Mouse (Mus musculus) stomach, postnatal 0 days (tissue): Measurements from ENCODE around the gene Morc2a. TPM values are rescaled to one million over a fixed set of nuclear protein-coding genes. Genes with fewer than 3 reads are reported as not detected.

Source experiments
- ATAC-seq: fragments of 200-750 bp; cut with Nextera tagmentation; 2 replicates; pipeline ENCODE4 v1.8.0; 2017; ENCODE audit not compliant: low FRiP score, low TSS enrichment
- DNase-seq: peaks from one replicate; pipeline ENCODE4 v3.0.0-alpha.2; 2016; ENCODE audit warnings: low spot score
- H3K27ac ChIP-seq: fragments of 300-500 bp; sonication (generic); replicated peaks from 2 replicates; pipeline ENCODE4 v1.5.1; 2014; ENCODE audit warnings: mild to moderate bottlenecking, control low read depth
- H3K27me3 ChIP-seq: fragments of 300-500 bp; sonication (generic); 2 replicates; pipeline ENCODE4 v1.6.1; 2014; ENCODE audit warnings: low read length; ENCODE audit not compliant: control insufficient read depth, insufficient read depth
- H3K36me3 ChIP-seq: fragments of 300-500 bp; sonication (generic); 2 replicates; pipeline ENCODE4 v1.6.1; 2014; ENCODE audit warnings: low read length, mixed read lengths; ENCODE audit not compliant: control insufficient read depth, insufficient read depth
- H3K4me1 ChIP-seq: fragments of 300-500 bp; sonication (generic); replicated peaks from 2 replicates; pipeline ENCODE4 v1.6.1; 2014; ENCODE audit warnings: antibody characterized with exemption; ENCODE audit not compliant: control insufficient read depth, insufficient read depth
- H3K4me2 ChIP-seq: fragments of 300-500 bp; sonication (generic); replicated peaks from 2 replicates; pipeline ENCODE4 v1.6.1; 2014; ENCODE audit warnings: low read depth, mild to moderate bottlenecking, control low read depth, moderate library complexity
- H3K4me3 ChIP-seq: fragments of 300-500 bp; sonication (generic); 2 replicates; pipeline ENCODE4 v1.5.1; 2014; ENCODE audit warnings: low read depth, low read length, control low read depth
- H3K9ac ChIP-seq: fragments of 300-500 bp; sonication (generic); 2 replicates; pipeline ENCODE4 v1.6.1; 2014; ENCODE audit warnings: mild to moderate bottlenecking, low read length, control low read depth, mixed read lengths
- H3K9me3 ChIP-seq: fragments of 300-500 bp; sonication (generic); 2 replicates; pipeline ENCODE4 v1.6.1; 2016; ENCODE audit warnings: low read length; ENCODE audit not compliant: control insufficient read depth
- CTCF ChIP-seq: IDR thresholded peaks from 2 replicates; pipeline ENCODE4 v1.5.1; 2016; ENCODE audit warnings: antibody characterized with exemption, low read depth, mild to moderate bottlenecking, moderate library complexity
- EP300 ChIP-seq: optimal IDR thresholded peaks from 2 replicates; pipeline ENCODE3; 2016; ENCODE audit warnings: antibody characterized with exemption
- WGBS: fragments of 180-500 bp; shearing (Covaris S2); extraction: QIAGEN DNeasy Blood & Tissue Kit; methylation state at CpG from one replicate; pipeline ENCODE4 v1.1.7; 2014; 5-methylcytosine and 5-hydroxymethylcytosine counted together
- polyA plus RNA-seq: library from polyadenylated mRNA; unstranded; fragments of >200 nt; fragmentation: Nextera tagmentation; extraction: Ambion mirVana; gene quantifications from 2 replicates; pipeline ENCODE4 v1.2.1, GENCODE M21; 2015

Morc2a gene
- polyA plus RNA-seq, 1 experiment from 2014 or later = 6.9 TPM

GRCm38 (mm10) chr11:3661964-3662363 is 13.0 kb downstream of the Morc2a start:
- TF ChIP-seq CTCF = no peak
- TF ChIP-seq EP300 = no peak
- 91% methylated on average over 2 of the region's 2 CpGs for WGBS
- Histone ChIP-seq H3K27ac (no peak overlapping the region), H3K4me3 (no peak overlapping the region), H3K27me3 (no peaks in the 10 kb centered on the region), H3K9ac (no peak overlapping the region), H3K9me3 (no peaks in the 10 kb centered on the region), H3K4me2 (no peak overlapping the region), H3K36me3 (0 out of 2 replicates have a peak, but pooled peaks cover 3% of the 10 kb centered on the region), H3K4me1 (no peaks in the 10 kb centered on the region)
- ATAC-seq = no peak
- DNase-seq = no peak

GRCm38 (mm10) chr11:3667506-3667905 is 18.5 kb downstream of the Morc2a start:
- H3K27me3 ChIP-seq = no peaks in the 10 kb centered on the region
- H3K4me3 ChIP-seq = no peak overlapping the region
- ATAC-seq = no peak
- no peak for DNase-seq
- H3K4me1 ChIP-seq = no peaks in the 10 kb centered on the region
- H3K9ac ChIP-seq = no peak overlapping the region
- H3K36me3 ChIP-seq = 0 out of 2 replicates have a peak, but pooled peaks cover 8% of the 10 kb centered on the region
- H3K9me3 ChIP-seq = no peaks in the 10 kb centered on the region
- 72% methylated on average over 3 of the region's 3 CpGs for WGBS
- no peak overlapping the region for H3K27ac ChIP-seq
- TF ChIP-seq CTCF (no peak), EP300 (no peak)
- no peak overlapping the region for H3K4me2 ChIP-seq

GRCm38 (mm10) chr11:3668768-3669167 is 19.8 kb downstream of the Morc2a start:
- Histone ChIP-seq H3K36me3 (0 out of 2 replicates have a peak, but pooled peaks cover 11% of the 10 kb centered on the region), H3K4me2 (no peak overlapping the region)

GRCm38 (mm10) chr11:3669849-3670248 is 20.9 kb downstream of the Morc2a start:
- no peaks in the 10 kb centered on the region for H3K27me3 ChIP-seq
- DNase-seq (no peak), ATAC-seq (no peak)
- no peak overlapping the region for H3K4me3 ChIP-seq
- no peak overlapping the region for H3K4me2 ChIP-seq
- 0 out of 2 replicates have a peak, but pooled peaks cover 11% of the 10 kb centered on the region for H3K36me3 ChIP-seq
- no peak for TF ChIP-seq CTCF
- no peak for TF ChIP-seq EP300
- H3K4me1 ChIP-seq = no peaks in the 10 kb centered on the region
- no peak overlapping the region for H3K9ac ChIP-seq
- H3K9me3 ChIP-seq = no peaks in the 10 kb centered on the region
- H3K27ac ChIP-seq = no peak overlapping the region

More at GRCm38 (mm10) chr11:3668768-3669167, 19.8 kb downstream of the Morc2a start:
- WGBS = 31% methylated on average over 2 of the region's 2 CpGs
- ATAC-seq (peak; percentile 51; the same call in 1 of the 2 replicates), DNase-seq (no peak)
- Histone ChIP-seq H3K27me3 (no peaks in the 10 kb centered on the region), H3K9me3 (no peaks in the 10 kb centered on the region), H3K4me1 (no peaks in the 10 kb centered on the region), H3K9ac (no peak overlapping the region), H3K27ac (no peak overlapping the region), H3K4me3 (no peak overlapping the region)
- TF ChIP-seq EP300 = no peak
- TF ChIP-seq CTCF = no peak

- no peak overlapping the region for H3K4me3 ChIP-seq
- no peak overlapping the region for H3K27ac ChIP-seq
- H3K4me1 ChIP-seq = no peaks in the 10 kb centered on the region
- H3K27me3 ChIP-seq = no peaks in the 10 kb centered on the region
- ATAC-seq (no peak), DNase-seq (no peak)
- no peak overlapping the region for H3K9ac ChIP-seq
- no peak overlapping the region for H3K4me2 ChIP-seq
- TF ChIP-seq EP300 (no peak), CTCF (no peak)
- no peaks in the 10 kb centered on the region for H3K9me3 ChIP-seq
- peaks cover 19% of the 10 kb centered on the region; the same call in 1 of the 2 replicates for H3K36me3 ChIP-seq
- WGBS = 84% methylated on average over 1 of the region's 1 CpGs
Observed at GRCm38 (mm10) chr11:3671000-3671628, 22.1 kb downstream of the Morc2a start.

- H3K27ac ChIP-seq = no peak overlapping the region
- no peak for DNase-seq
- 74% methylated on average over 4 of the region's 4 CpGs for WGBS
- H3K9me3 ChIP-seq = no peaks in the 10 kb centered on the region
- no peak for TF ChIP-seq CTCF
- H3K4me1 ChIP-seq = no peaks in the 10 kb centered on the region
- H3K27me3 ChIP-seq = no peaks in the 10 kb centered on the region
- no peak overlapping the region for H3K9ac ChIP-seq
- H3K4me3 ChIP-seq = no peak overlapping the region
- no peak for ATAC-seq
- no peak overlapping the region for H3K4me2 ChIP-seq
- H3K36me3 ChIP-seq = peaks cover 35% of the 10 kb centered on the region
Observed at GRCm38 (mm10) chr11:3674545-3674944, 25.6 kb downstream of the Morc2a start.
